Mouse (Mus musculus) MEL (cell line): ENCODE data around the gene Cwc25. TPM values are rescaled to one million over a fixed set of nuclear protein-coding genes. Genes with fewer than 3 reads are reported as not detected.

ENCODE experiments used
- DNase-seq: peaks from one replicate; pipeline ENCODE4 v3.0.0; 2011; ENCODE audit warnings: low read depth, low spot score
- H3K27ac ChIP-seq: 2 replicates; pipeline ENCODE4 v1.5.1; 2012; ENCODE audit warnings: low read depth, mild to moderate bottlenecking, control low read depth, low read length, moderate library complexity; ENCODE audit not compliant: control insufficient read depth
- H3K27me3 ChIP-seq, 2 experiments: fragments of 150-350 bp in 1 of 2; sonication (generic) in 1 of 2; 2 replicates each; pipeline ENCODE4 v1.6.1; 2012; ENCODE audit warnings: low read length in 2 of 2, mild to moderate bottlenecking in 2 of 2, improper control_type of control experiment in 1 of 2, moderate library complexity in 1 of 2; ENCODE audit not compliant: insufficient read depth in 2 of 2, control insufficient read depth in 1 of 2
- H3K36me3 ChIP-seq, 2 experiments: 2 replicates each; pipeline ENCODE4 v1.6.1; 2012 to 2014; ENCODE audit warnings: low read length in 2 of 2, improper control_type of control experiment in 1 of 2, inconsistent platforms in 1 of 2, mild to moderate bottlenecking in 1 of 2; ENCODE audit not compliant: insufficient read depth in 2 of 2, control insufficient read depth in 1 of 2
- H3K4me1 ChIP-seq, 2 experiments: fragments of 150-350 bp in 1 of 2; sonication (generic) in 1 of 2; 2 replicates each; pipeline ENCODE4 v1.6.1; 2012; ENCODE audit warnings: low read length in 2 of 2, improper control_type of control experiment in 1 of 2, mild to moderate bottlenecking in 1 of 2; ENCODE audit not compliant: insufficient read depth in 2 of 2, control insufficient read depth in 1 of 2
- H3K4me3 ChIP-seq, 2 experiments: fragments of 150-350 bp in 1 of 2; sonication (generic) in 1 of 2; 2 replicates each; pipeline ENCODE4 v1.5.1; 2012; ENCODE audit warnings: low read depth in 2 of 2, low read length in 2 of 2, mild to moderate bottlenecking in 2 of 2, moderate library complexity in 2 of 2, control low read depth in 1 of 2, improper control_type of control experiment in 1 of 2; ENCODE audit not compliant: control insufficient read depth in 1 of 2, insufficient read depth in 1 of 2
- H3K79me2 ChIP-seq: 2 replicates; pipeline ENCODE4 v1.6.1; 2012; ENCODE audit warnings: mild to moderate bottlenecking, low read length, moderate library complexity; ENCODE audit not compliant: control insufficient read depth, poor library complexity, insufficient read depth
- H3K9ac ChIP-seq: 2 replicates; pipeline ENCODE4 v1.6.1; 2012; ENCODE audit warnings: low read depth, mild to moderate bottlenecking, control low read depth, low read length, moderate library complexity; ENCODE audit not compliant: control insufficient read depth, poor library complexity, severe bottlenecking
- H3K9me3 ChIP-seq: fragments of 150-350 bp; sonication (generic); replicated peaks from 2 replicates; pipeline ENCODE4 v1.6.1; 2012; ENCODE audit warnings: mild to moderate bottlenecking, low read length, improper control_type of control experiment, moderate library complexity; ENCODE audit not compliant: insufficient read depth
- BHLHE40 ChIP-seq: IDR thresholded peaks from 2 replicates; pipeline ENCODE4 v1.6.1; 2012; ENCODE audit warnings: low read depth, mild to moderate bottlenecking, inconsistent platforms, low read length, improper control_type of control experiment, borderline replicate concordance
- CTCF ChIP-seq, 3 experiments: IDR thresholded peaks in 2 of 3; conservative IDR thresholded peaks in 1 of 3; 2 replicates each; pipeline ENCODE4 v1.5.1; 2011 to 2012; ENCODE audit warnings: low read length in 3 of 3, low read depth in 2 of 3, mild to moderate bottlenecking in 2 of 3, improper control_type of control experiment in 1 of 3, inconsistent platforms in 1 of 3, mixed read lengths in 1 of 3, moderate library complexity in 1 of 3; ENCODE audit not compliant: control insufficient read depth in 1 of 3, insufficient read depth in 1 of 3, poor library complexity in 1 of 3, severe bottlenecking in 1 of 3
- E2F4 ChIP-seq: IDR thresholded peaks from 2 replicates; pipeline ENCODE4 v1.6.1; 2011; ENCODE audit warnings: low read depth, low read length, improper control_type of control experiment, borderline replicate concordance
- ELF1 ChIP-seq: IDR thresholded peaks from 2 replicates; pipeline ENCODE4 v1.6.1; 2014; ENCODE audit warnings: low read depth, mild to moderate bottlenecking, inconsistent platforms, low read length, improper control_type of control experiment, moderate library complexity
- ETS1 ChIP-seq: IDR thresholded peaks from 2 replicates; pipeline ENCODE4 v1.6.1; 2012; ENCODE audit warnings: low read depth, mild to moderate bottlenecking, inconsistent platforms, low read length, improper control_type of control experiment, moderate library complexity
- GABPA ChIP-seq: IDR thresholded peaks from 2 replicates; pipeline ENCODE4 v1.6.1; 2012; ENCODE audit warnings: low read depth, mild to moderate bottlenecking, inconsistent platforms, low read length, improper control_type of control experiment, moderate library complexity
- GATA1 ChIP-seq: IDR thresholded peaks from 2 replicates; pipeline ENCODE4 v1.6.1; 2011; ENCODE audit warnings: low read depth, low read length, improper control_type of control experiment
- HCFC1 ChIP-seq: IDR thresholded peaks from 2 replicates; pipeline ENCODE4 v1.6.1; 2012; ENCODE audit warnings: low read depth, mild to moderate bottlenecking, inconsistent platforms, low read length, improper control_type of control experiment, moderate library complexity
- KAT2A ChIP-seq: conservative IDR thresholded peaks from 2 replicates; pipeline ENCODE4 v1.6.1; 2012; ENCODE audit warnings: low read depth, low read length, improper control_type of control experiment, inconsistent platforms
- MXI1 ChIP-seq: IDR thresholded peaks from 2 replicates; pipeline ENCODE4 v1.6.1; 2011; ENCODE audit warnings: mild to moderate bottlenecking, low read depth, low read length, improper control_type of control experiment
- MYC ChIP-seq: IDR thresholded peaks from 2 replicates; pipeline ENCODE4 v1.6.1; 2011; ENCODE audit warnings: low read depth, mild to moderate bottlenecking, low read length, improper control_type of control experiment, moderate library complexity
- NELFE ChIP-seq: IDR thresholded peaks from 2 replicates; pipeline ENCODE4 v1.6.1; 2011; ENCODE audit warnings: low read depth, low read length, improper control_type of control experiment
- NRF1 ChIP-seq: IDR thresholded peaks from 2 replicates; pipeline ENCODE4 v1.6.1; 2014; ENCODE audit warnings: low read depth, mild to moderate bottlenecking, inconsistent platforms, low read length, improper control_type of control experiment, moderate library complexity; ENCODE audit not compliant: poor library complexity, insufficient read depth, severe bottlenecking
- POLR2A ChIP-seq, 2 experiments: IDR thresholded peaks; 2 replicates each; pipeline ENCODE4 v1.6.1; 2011 to 2012; ENCODE audit warnings: low read length in 2 of 2, mild to moderate bottlenecking in 2 of 2, control low read depth in 1 of 2, improper control_type of control experiment in 1 of 2, low read depth in 1 of 2, moderate library complexity in 1 of 2; ENCODE audit not compliant: control insufficient read depth in 1 of 2, insufficient read depth in 1 of 2, poor library complexity in 1 of 2
- POLR2AphosphoS5 ChIP-seq: IDR thresholded peaks from 2 replicates; pipeline ENCODE4 v1.6.1; 2012; ENCODE audit warnings: low read depth, borderline replicate concordance, mild to moderate bottlenecking, inconsistent platforms, low read length, moderate library complexity, mixed read lengths
- RAD21 ChIP-seq: IDR thresholded peaks from 2 replicates; pipeline ENCODE4 v1.6.1; 2011; ENCODE audit warnings: mild to moderate bottlenecking, low read depth, low read length, improper control_type of control experiment
- RCOR1 ChIP-seq: IDR thresholded peaks from 2 replicates; pipeline ENCODE4 v1.6.1; 2012; ENCODE audit warnings: low read depth, mild to moderate bottlenecking, inconsistent platforms, low read length, improper control_type of control experiment
- SIN3A ChIP-seq: IDR thresholded peaks from 2 replicates; pipeline ENCODE4 v1.6.1; 2012; ENCODE audit warnings: low read length, improper control_type of control experiment, inconsistent platforms
- SMC3 ChIP-seq: IDR thresholded peaks from 2 replicates; pipeline ENCODE4 v1.6.1; 2011; ENCODE audit warnings: low read depth, low read length, improper control_type of control experiment
- TBP ChIP-seq: IDR thresholded peaks from 2 replicates; pipeline ENCODE4 v1.8.0; 2011; ENCODE audit warnings: low read depth, low read length, improper control_type of control experiment
- ZC3H11A ChIP-seq: IDR thresholded peaks from 2 replicates; pipeline ENCODE4 v1.6.1; 2012; ENCODE audit warnings: low read depth, mild to moderate bottlenecking, inconsistent platforms, low read length, improper control_type of control experiment
- ZNF384 ChIP-seq: IDR thresholded peaks from 2 replicates; pipeline ENCODE4 v1.6.1; 2012; ENCODE audit warnings: low read depth, mild to moderate bottlenecking, inconsistent platforms, low read length, improper control_type of control experiment
- polyA plus RNA-seq, 2 experiments: library from polyadenylated mRNA; stranded (reverse) in 1 of 2; unstranded in 1 of 2; fragments of >175 nt in 1 of 2; fragments of >200 nt in 1 of 2; gene quantifications; 2 replicates each; pipeline versions ENCODE4 v1.2.1 to v1.2.4; 2012; ENCODE audit warnings: low replicate concordance in 2 of 2, low read depth in 1 of 2; ENCODE audit not compliant: insufficient read length in 2 of 2, insufficient read depth in 1 of 2, missing spikeins in 1 of 2
- total RNA-seq: library from RNA; depleted of rRNA; stranded (reverse); fragments of 300-350 nt; gene quantifications from 2 replicates; pipeline ENCODE4 v1.2.3, GENCODE M21; 2012

Gene Cwc25
- total and polyA plus RNA-seq, 3 experiments, result 16.7 to 20.8 TPM; not detected in 1

- TF ChIP-seq GATA1 (no peak), POLR2A (IDR thresholded peaks at IDR 0.05; ENCODE audit: control insufficient read depth in 1 of 2, insufficient read depth in 1 of 2, low read depth in 1 of 2, low read length in 2 of 2, poor library complexity in 1 of 2) (no peak)
Observed at GRCm38 (mm10) chr11:97738703-97739102, 27.7 kb downstream of the Cwc25 start (continued).

GRCm38 (mm10) chr11:97737600-97737999 is 28.8 kb downstream of the Cwc25 start:
- Histone ChIP-seq H3K4me1 (no peaks in the 10 kb centered on the region), H3K27me3 (no peaks in the 10 kb centered on the region), H3K27ac (no peak overlapping the region), H3K36me3 (no peaks in the 10 kb centered on the region), H3K4me3 (no peak overlapping the region), H3K9ac (no peak overlapping the region), H3K79me2 (peaks cover 30% of the 10 kb centered on the region), H3K9me3 (no peaks in the 10 kb centered on the region)
- DNase-seq, result no peak
- TF ChIP-seq ETS1 (no peak), SIN3A (no peak), RAD21 (no peak), NELFE (no peak), MXI1 (no peak), GATA1 (no peak), NRF1 (no peak), SMC3 (no peak), TBP (no peak), ZC3H11A (no peak), CTCF (IDR thresholded peaks at IDR 0.05 in 2 of 3, conservative IDR thresholded peaks at IDR 0.05 in 1 of 3; ENCODE audit: control insufficient read depth in 1 of 3, insufficient read depth in 1 of 3, low read depth in 2 of 3, low read length in 3 of 3, poor library complexity in 1 of 3, severe bottlenecking in 1 of 3) (no peak)

GRCm38 (mm10) chr11:97736645-97737044 is 29.7 kb downstream of the Cwc25 start:
- H3K4me3 ChIP-seq, result no peak overlapping the region
- no peak overlapping the region for H3K27ac ChIP-seq
- H3K4me1 ChIP-seq, result no peaks in the 10 kb centered on the region
- no peaks in the 10 kb centered on the region for H3K36me3 ChIP-seq
- TF ChIP-seq E2F4 (no peak), ZC3H11A (no peak), HCFC1 (no peak), NELFE (no peak), BHLHE40 (no peak), ETS1 (no peak), GABPA (no peak), GATA1 (no peak), MYC (no peak), CTCF (IDR thresholded peaks at IDR 0.05 in 2 of 3, conservative IDR thresholded peaks at IDR 0.05 in 1 of 3; ENCODE audit: control insufficient read depth in 1 of 3, insufficient read depth in 1 of 3, low read depth in 2 of 3, low read length in 3 of 3, poor library complexity in 1 of 3, severe bottlenecking in 1 of 3) (no peak), POLR2AphosphoS5 (no peak), ELF1 (no peak), RAD21 (no peak), KAT2A (no peak), ZNF384 (no peak), RCOR1 (no peak), NRF1 (no peak), SMC3 (no peak)
- H3K9me3 ChIP-seq, result no peaks in the 10 kb centered on the region
- DNase-seq, result no peak
- no peak overlapping the region for H3K9ac ChIP-seq
- no peaks in the 10 kb centered on the region for H3K27me3 ChIP-seq
- H3K79me2 ChIP-seq, result peaks cover 23% of the 10 kb centered on the region
